Mouse (Mus musculus) midbrain, embryonic 11.5 days (tissue): Measurements from ENCODE around the gene Serpinb6a. TPM values are rescaled to one million over a fixed set of nuclear protein-coding genes. Genes with fewer than 3 reads are reported as not detected.

Experiments used
- ATAC-seq: fragments of 200-750 bp; cut with Nextera tagmentation; 2 replicates; pipeline ENCODE4 v1.8.0; 2017; ENCODE audit warnings: moderate TSS enrichment, moderate library complexity; ENCODE audit not compliant: low FRiP score
- DNase-seq: peaks from one replicate; pipeline ENCODE4 v3.0.0; 2015; ENCODE audit warnings: low spot score; ENCODE audit errors: missing footprints
- H3K27ac ChIP-seq: fragments of 300-500 bp; sonication (generic); 2 replicates; pipeline ENCODE4 v1.5.1; 2014; ENCODE audit warnings: low read depth, low read length
- H3K27me3 ChIP-seq: fragments of 300-500 bp; sonication (generic); 2 replicates; pipeline ENCODE4 v1.6.1; 2014; ENCODE audit warnings: mild to moderate bottlenecking, low read length, moderate library complexity, mixed read lengths; ENCODE audit not compliant: control insufficient read depth, insufficient read depth
- H3K36me3 ChIP-seq: fragments of 300-500 bp; sonication (generic); 2 replicates; pipeline ENCODE4 v1.6.1; 2014; ENCODE audit warnings: mild to moderate bottlenecking, low read length, moderate library complexity, mixed read lengths; ENCODE audit not compliant: control insufficient read depth, insufficient read depth
- H3K4me1 ChIP-seq: fragments of 300-500 bp; sonication (generic); 2 replicates; pipeline ENCODE4 v1.6.1; 2014; ENCODE audit warnings: low read length; ENCODE audit not compliant: control insufficient read depth, insufficient read depth
- H3K4me2 ChIP-seq: fragments of 300-500 bp; sonication (generic); 2 replicates; pipeline ENCODE4 v1.6.1; 2014; ENCODE audit warnings: mild to moderate bottlenecking, moderate library complexity
- H3K4me3 ChIP-seq: fragments of 300-500 bp; sonication (generic); 2 replicates; pipeline ENCODE4 v1.5.1; 2014; ENCODE audit warnings: low read depth, low read length
- H3K9ac ChIP-seq: fragments of 300-500 bp; sonication (generic); 2 replicates; pipeline ENCODE4 v1.6.1; 2014; ENCODE audit warnings: low read length
- H3K9me3 ChIP-seq: fragments of 300-500 bp; sonication (generic); 2 replicates; pipeline ENCODE4 v1.6.1; 2016; ENCODE audit warnings: low read length; ENCODE audit not compliant: control insufficient read depth
- WGBS: fragments of 180-500 bp; shearing (Covaris S2); extraction: QIAGEN DNeasy Blood & Tissue Kit; methylation state at CpG from one replicate; pipeline ENCODE4 v1.1.7; 2014; 5-methylcytosine and 5-hydroxymethylcytosine counted together
- polyA plus RNA-seq: library from polyadenylated mRNA; unstranded; fragments of >200 nt; fragmentation: Nextera tagmentation; extraction: Ambion mirVana; gene quantifications from 2 replicates; pipeline ENCODE4 v1.2.1, GENCODE M21; 2014

The Serpinb6a gene
- polyA plus RNA-seq, 1 experiment from 2014 or later = 35.7 TPM

- no peaks in the 10 kb centered on the region for H3K4me1 ChIP-seq
- 95% methylated on average over 9 of the region's 9 CpGs for WGBS
- no peak overlapping the region for H3K27ac ChIP-seq
- no peak for ATAC-seq
- no peaks in the 10 kb centered on the region for H3K9me3 ChIP-seq
- no peak for DNase-seq
- no peak overlapping the region for H3K4me3 ChIP-seq
- no peaks in the 10 kb centered on the region for H3K36me3 ChIP-seq
- no peaks in the 10 kb centered on the region for H3K27me3 ChIP-seq
- no peak overlapping the region for H3K4me2 ChIP-seq
- H3K9ac ChIP-seq = no peak overlapping the region
Measured at GRCm38 (mm10) chr13:34016927-34017569, 14.5 kb upstream of the Serpinb6a start.

- DNase-seq = no peak
- 89% methylated on average over 2 of the region's 2 CpGs for WGBS
Measured at GRCm38 (mm10) chr13:34007234-34007633, 4.6 kb upstream of the Serpinb6a start.

GRCm38 (mm10) chr13:34003058-34003457 lies 464 bp upstream of the Serpinb6a start:
- Histone ChIP-seq H3K9ac (peak overlapping the region; percentile 88), H3K27ac (no peak overlapping the region)

More at GRCm38 (mm10) chr13:34007234-34007633, 4.6 kb upstream of the Serpinb6a start:
- Histone ChIP-seq H3K9ac (no peak overlapping the region), H3K27me3 (no peaks in the 10 kb centered on the region), H3K27ac (no peak overlapping the region), H3K36me3 (no peaks in the 10 kb centered on the region), H3K4me1 (0 out of 2 replicates have a peak, but pooled peaks cover 4% of the 10 kb centered on the region), H3K9me3 (no peaks in the 10 kb centered on the region), H3K4me2 (no peak overlapping the region), H3K4me3 (no peak overlapping the region)
- ATAC-seq = no peak

GRCm38 (mm10) chr13:33995197-33995596 lies 7.4 kb downstream of the Serpinb6a start:
- H3K9me3 ChIP-seq = no peaks in the 10 kb centered on the region
- H3K4me2 ChIP-seq = no peak overlapping the region
- H3K4me1 ChIP-seq = no peaks in the 10 kb centered on the region
- 40% methylated on average over 1 of the region's 1 CpGs for WGBS
- H3K36me3 ChIP-seq = no peaks in the 10 kb centered on the region
- no peak overlapping the region for H3K4me3 ChIP-seq
- ATAC-seq (peak; percentile 50; the same call in 1 of the 2 replicates), DNase-seq (peak; percentile 92)
- no peak overlapping the region for H3K27ac ChIP-seq
- no peaks in the 10 kb centered on the region for H3K27me3 ChIP-seq
- H3K9ac ChIP-seq = no peak overlapping the region

More at GRCm38 (mm10) chr13:34003058-34003457, 464 bp upstream of the Serpinb6a start:
- H3K36me3 ChIP-seq = no peaks in the 10 kb centered on the region
- 0 out of 2 replicates have a peak, but pooled peaks cover 8% of the 10 kb centered on the region for H3K4me1 ChIP-seq
- peak overlapping the region; percentile 66 for H3K4me2 ChIP-seq
- 5% methylated on average over 5 of the region's 5 CpGs for WGBS
- ATAC-seq = no peak; the same call in 1 of the 2 replicates
- no peaks in the 10 kb centered on the region for H3K9me3 ChIP-seq
- peak overlapping the region; percentile 93 for H3K4me3 ChIP-seq
- no peaks in the 10 kb centered on the region for H3K27me3 ChIP-seq
- peak; percentile 86 for DNase-seq

GRCm38 (mm10) chr13:33989625-33990024 lies 13.0 kb downstream of the Serpinb6a start:
- no peak for DNase-seq
- H3K9ac ChIP-seq = no peak overlapping the region
- H3K36me3 ChIP-seq = no peaks in the 10 kb centered on the region
- WGBS = 82% methylated on average over 5 of the region's 5 CpGs
- H3K4me2 ChIP-seq = no peak overlapping the region
- no peaks in the 10 kb centered on the region for H3K4me1 ChIP-seq
- no peaks in the 10 kb centered on the region for H3K9me3 ChIP-seq
- H3K27me3 ChIP-seq = no peaks in the 10 kb centered on the region
- no peak overlapping the region for H3K27ac ChIP-seq
- ATAC-seq = no peak
- no peak overlapping the region for H3K4me3 ChIP-seq

- no peaks in the 10 kb centered on the region for H3K36me3 ChIP-seq
- H3K9ac ChIP-seq = no peak overlapping the region
- H3K27ac ChIP-seq = no peak overlapping the region
- no peak overlapping the region for H3K4me2 ChIP-seq
- H3K4me3 ChIP-seq = no peak overlapping the region
- ATAC-seq (no peak), DNase-seq (no peak)
- H3K9me3 ChIP-seq = no peaks in the 10 kb centered on the region
- no peaks in the 10 kb centered on the region for H3K27me3 ChIP-seq
- peaks cover 8% of the 10 kb centered on the region; the same call in 1 of the 2 replicates for H3K4me1 ChIP-seq
Measured at GRCm38 (mm10) chr13:33966574-33966973, 36.0 kb downstream of the Serpinb6a start.

- no peak overlapping the region for H3K4me3 ChIP-seq
- no peak overlapping the region for H3K27ac ChIP-seq
- no peak overlapping the region for H3K9ac ChIP-seq
- H3K36me3 ChIP-seq = no peaks in the 10 kb centered on the region
- H3K27me3 ChIP-seq = no peaks in the 10 kb centered on the region
- no peak overlapping the region for H3K4me2 ChIP-seq
- H3K4me1 ChIP-seq = peaks cover 8% of the 10 kb centered on the region; the same call in 1 of the 2 replicates
- ATAC-seq (no peak), DNase-seq (no peak)
- H3K9me3 ChIP-seq = no peaks in the 10 kb centered on the region
- WGBS = 62% methylated on average over 4 of the region's 4 CpGs
Measured at GRCm38 (mm10) chr13:33966025-33966412, 36.6 kb downstream of the Serpinb6a start.

- no peaks in the 10 kb centered on the region for H3K36me3 ChIP-seq
- ATAC-seq = peak; percentile 38; the same call in 1 of the 2 replicates
- H3K27me3 ChIP-seq = no peaks in the 10 kb centered on the region
- peak overlapping the region; percentile 68 for H3K9ac ChIP-seq
- WGBS = 25% methylated on average over 14 of the region's 14 CpGs
- no peak overlapping the region; the same call in 1 of the 2 replicates for H3K27ac ChIP-seq
- H3K9me3 ChIP-seq = no peaks in the 10 kb centered on the region
- DNase-seq = peak; percentile 93
- peak overlapping the region; percentile 49 for H3K4me3 ChIP-seq
- H3K4me2 ChIP-seq = peak overlapping the region; percentile 69
- peaks cover 8% of the 10 kb centered on the region; the same call in 1 of the 2 replicates for H3K4me1 ChIP-seq
Measured at GRCm38 (mm10) chr13:33965056-33966024, 37.3 kb downstream of the Serpinb6a start.
